ENCODE assay signal across 29 mouse cellular contexts in the genomic region with DNA sequence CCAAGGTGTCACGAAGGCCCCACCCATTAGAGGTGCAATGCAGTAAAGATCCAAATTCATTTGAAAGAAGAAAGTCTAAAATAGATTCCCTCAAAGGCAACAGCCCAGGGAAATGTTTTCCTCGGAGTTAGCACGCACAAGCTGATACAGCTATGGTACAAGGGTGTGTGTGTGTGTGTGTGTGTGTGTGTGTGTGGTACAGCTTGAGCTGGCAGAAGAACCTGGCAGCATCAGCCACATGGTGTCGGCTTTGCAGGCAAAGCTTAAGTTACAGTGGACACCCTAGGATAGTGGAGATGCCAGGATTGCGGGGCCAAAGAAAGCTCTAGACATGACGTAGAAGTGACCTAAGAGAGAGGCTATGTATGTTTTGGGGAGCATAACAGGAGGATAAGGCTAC. TPM values are rescaled to one million over a fixed set of nuclear protein-coding genes. Genes with fewer than 3 reads are reported as not detected.
DNase-seq lines count a peak whose midpoint lies in the region; ATAC-seq and TF ChIP-seq lines count a peak whose summit lies in the region.
"Had no signal": no experiment of that assay in that cellular context is flagged by ENCODE, and none has a peak within 500 bp of the region (broad histone marks: within the 10 kb centered on the region; RNA-seq: fewer than 3 reads in every experiment).

No protein-coding gene starts in this region.

- ATAC-seq in intestine, postnatal 0 days, result no peak
- ATAC-seq: forebrain, embryonic 14.5 days; forebrain, embryonic 16.5 days had no signal

- no peak overlapping the region for H3K9ac ChIP-seq in intestine, postnatal 0 days (ENCODE audit: low read depth, low read length)
- H3K9ac ChIP-seq: embryonic facial prominence, embryonic 13.5 days; embryonic facial prominence, embryonic 15.5 days; forebrain, embryonic 12.5 days had no signal

- no peak for TF ChIP-seq CTCF in intestine, postnatal 0 days (IDR thresholded peaks at IDR 0.05; ENCODE audit: low read depth)

- no peaks in the 10 kb centered on the region for H3K36me3 ChIP-seq in intestine, postnatal 0 days (ENCODE audit: control insufficient read depth, insufficient read depth)
- H3K36me3 ChIP-seq: embryonic facial prominence, embryonic 13.5 days; embryonic facial prominence, embryonic 15.5 days; forebrain, embryonic 10.5 days; forebrain, embryonic 12.5 days had no signal

- H3K4me2 ChIP-seq in intestine, postnatal 0 days (replicated peaks; ENCODE audit: low read depth), result no peak overlapping the region
- H3K4me2 ChIP-seq: embryonic facial prominence, embryonic 13.5 days; embryonic facial prominence, embryonic 15.5 days; forebrain, embryonic 12.5 days had no signal

- intact Hi-C loops in gastrocnemius, postnatal 36 days (cut with DNase I), result no loop called here
- intact Hi-C loops in gastrocnemius, postnatal 14 days (cut with DNase I; ENCODE audit: low total_unique reads), result no loop called here

- H3K9me3 ChIP-seq in intestine, postnatal 0 days (ENCODE audit: control insufficient read depth), result no peaks in the 10 kb centered on the region
- H3K9me3 ChIP-seq: embryonic facial prominence, embryonic 13.5 days; embryonic facial prominence, embryonic 15.5 days; forebrain, embryonic 10.5 days; forebrain, embryonic 12.5 days had no signal

- H3K27ac ChIP-seq in intestine, postnatal 0 days (ENCODE audit: low read depth, low read length), result no peak overlapping the region
- H3K27ac ChIP-seq: embryonic facial prominence, embryonic 13.5 days; embryonic facial prominence, embryonic 15.5 days; forebrain, embryonic 10.5 days; forebrain, embryonic 12.5 days had no signal

- no peaks in the 10 kb centered on the region for H3K4me1 ChIP-seq in intestine, postnatal 0 days (replicated peaks; ENCODE audit: control insufficient read depth, insufficient read depth, low read length)

- 97% methylated on average over 6 of the region's 6 CpGs for WGBS in intestine, postnatal 0 days

- DNase-seq in gastrocnemius, adult 18-20 months (ENCODE audit: low spot score), result peak; percentile 43
- DNase-seq in gastrocnemius, postnatal 36 days, result no peak
- DNase-seq in gastrocnemius, postnatal 10 days, result peak; percentile 28
- no peak for DNase-seq in gastrocnemius, postnatal 14 days
- DNase-seq in gastrocnemius, postnatal 25 days, result peak; percentile 28
- DNase-seq in skeletal muscle tissue, adult 2 months (ENCODE audit: low read depth, low spot score), result peak; percentile 71
- DNase-seq: adrenal gland, adult 2 months; adrenal gland, postnatal 10 days; adrenal gland, postnatal 25 days; cerebellum, adult 11 months; cerebellum, adult 18-20 months; cerebellum, adult 8-10 months; cerebellum, postnatal 14 days; cerebellum, postnatal 36 days; embryo, embryonic 11 days had no signal

- H3K4me3 ChIP-seq in intestine, postnatal 0 days (ENCODE audit: low read depth, low read length), result no peak overlapping the region
- H3K4me3 ChIP-seq: embryonic facial prominence, embryonic 13.5 days; embryonic facial prominence, embryonic 15.5 days; erythroblast, embryonic 14.5 days; forebrain, embryonic 10.5 days; forebrain, embryonic 12.5 days had no signal

- no peaks in the 10 kb centered on the region for H3K27me3 ChIP-seq in intestine, postnatal 0 days (replicated peaks; ENCODE audit: control insufficient read depth, insufficient read depth, low read length)
- H3K27me3 ChIP-seq: embryonic facial prominence, embryonic 13.5 days; embryonic facial prominence, embryonic 15.5 days; forebrain, embryonic 12.5 days had no signal

RNA-seq across cellular contexts. Expression of a gene that starts 6.5 kb away (rescaled TPM):
- total RNA-seq in gastrocnemius, adult 18-20 months (2021), result not detected
- total RNA-seq in gastrocnemius, postnatal 36 days (2021), result not detected
- not detected for total RNA-seq in gastrocnemius, postnatal 10 days (2021)
- total RNA-seq in gastrocnemius, postnatal 14 days (2021), result not detected
- total RNA-seq in gastrocnemius, postnatal 25 days (2021), result not detected
- 0.27 and 0.38 TPM in 2 replicates for polyA plus RNA-seq in intestine, postnatal 0 days (2015; fragmentation: Nextera tagmentation; extraction: Ambion mirVana)
- total RNA-seq: adrenal gland, adult 2 months; adrenal gland, postnatal 10 days; adrenal gland, postnatal 25 days; adrenal gland, postnatal 4 days; common myeloid progenitor, adult 5-6 weeks; ES-E14; MEL had no signal
- polyA plus RNA-seq: C2C12; embryonic facial prominence, embryonic 11.5 days; embryonic facial prominence, embryonic 13.5 days; embryonic facial prominence, embryonic 15.5 days; erythroblast, embryonic 14.5 days; forebrain, embryonic 10.5 days; forebrain, embryonic 12.5 days; forebrain, embryonic 14.5 days had no signal

Comparison
In these comparisons a context has a peak if more than half of its experiments do, and no peak if none do; other contexts are left out.
1. DNase-seq: peak in gastrocnemius, adult 18-20 months (single experiment), gastrocnemius, postnatal 10 days (single experiment), gastrocnemius, postnatal 25 days (single experiment) and skeletal muscle tissue, adult 2 months (single experiment); none in gastrocnemius, postnatal 36 days (0 of 2) and gastrocnemius, postnatal 14 days (single experiment).